Mouse (Mus musculus): ENCODE data around the gene Gm28043. TPM values are rescaled to one million over a fixed set of nuclear protein-coding genes. Genes with fewer than 3 reads are reported as not detected.

The Gm28043 gene
- polyA plus RNA-seq, 1 experiment from 2014 or later = 3.6 TPM

DNA sequence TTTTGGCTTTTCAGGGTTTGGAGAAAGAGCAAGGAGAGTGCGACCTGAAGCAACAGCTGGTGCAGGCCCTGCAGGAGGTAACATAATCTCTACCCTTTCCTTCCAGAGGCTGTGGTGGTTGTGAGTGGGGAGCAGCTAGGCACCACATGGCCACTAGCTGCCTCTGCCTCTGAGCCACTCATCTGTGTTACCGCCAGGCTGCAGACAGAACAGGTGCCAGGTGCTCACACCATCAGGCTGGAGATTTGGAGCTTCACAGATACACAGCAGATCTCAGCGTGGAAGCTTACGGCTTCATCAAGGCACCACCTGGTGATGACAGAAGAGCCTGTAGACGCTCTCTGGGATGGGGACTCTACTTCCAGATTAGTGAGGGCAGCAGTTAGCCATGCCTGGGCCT lies 14.3 kb downstream of the Gm28043 start:
- Histone ChIP-seq H3K27ac (no peak overlapping the region), H3K9me3 (no peaks in the 10 kb centered on the region), H3K9ac (no peak overlapping the region), H3K36me3 (peaks cover 94% of the 10 kb centered on the region), H3K4me3 (no peak overlapping the region), H3K4me2 (no peak overlapping the region), H3K27me3 (no peaks in the 10 kb centered on the region), H3K4me1 (no peaks in the 10 kb centered on the region)
- ATAC-seq (ENCODE audit: insufficient number of reproducible peaks, insufficient read depth, low FRiP score, low TSS enrichment, low read depth) = no peak
- 89% methylated on average over 5 of the region's 5 CpGs for WGBS

DNA sequence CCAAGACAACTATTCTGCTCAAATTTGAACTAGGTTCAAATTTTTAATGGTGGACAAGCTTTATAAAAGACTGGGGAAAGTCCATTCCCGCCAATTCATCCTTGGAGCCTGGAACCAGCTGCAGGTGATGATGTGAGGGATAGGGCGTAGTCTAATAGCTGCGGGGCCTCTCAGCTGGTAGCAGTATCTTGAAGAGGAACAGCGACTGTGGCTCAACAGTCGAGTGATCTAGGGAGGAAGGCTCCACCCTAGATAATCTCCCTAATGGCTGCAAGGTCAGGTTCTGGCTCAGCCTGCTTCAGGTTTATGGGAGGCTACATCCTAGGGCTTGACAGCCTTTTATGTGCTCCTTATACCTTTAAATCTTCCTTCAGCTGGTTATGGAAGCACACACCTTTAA lies 14.9 kb downstream of the Gm28043 start:
- Histone ChIP-seq H3K27ac (no peak overlapping the region), H3K9ac (no peak overlapping the region), H3K27me3 (no peaks in the 10 kb centered on the region), H3K4me2 (no peak overlapping the region), H3K36me3 (peaks cover 94% of the 10 kb centered on the region), H3K9me3 (no peaks in the 10 kb centered on the region), H3K4me1 (no peaks in the 10 kb centered on the region), H3K4me3 (no peak overlapping the region)
- no peak for ATAC-seq (ENCODE audit: insufficient number of reproducible peaks, insufficient read depth, low FRiP score, low TSS enrichment, low read depth)
- WGBS = 84% methylated on average over 5 of the region's 5 CpGs

DNA sequence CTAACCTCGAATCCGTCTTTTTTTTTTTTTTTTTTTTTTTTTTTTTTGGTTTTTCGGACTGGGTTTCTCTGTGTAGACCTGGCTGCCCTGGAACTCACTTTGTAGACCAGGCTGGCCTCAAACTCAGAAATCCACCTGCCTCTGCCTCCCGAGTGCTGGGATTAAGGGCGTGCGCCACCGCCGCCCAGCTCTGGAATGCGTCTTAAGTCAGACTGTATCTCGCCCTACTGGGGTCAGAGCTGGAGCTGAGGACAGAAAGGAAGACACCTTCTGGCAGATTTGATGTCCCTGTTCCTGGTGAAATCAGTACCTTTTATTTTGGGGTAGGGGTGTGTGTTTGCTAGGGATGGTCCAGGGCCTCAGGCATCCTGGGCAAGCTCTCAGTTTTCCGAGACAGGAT lies 17.6 kb downstream of the Gm28043 start:
- 93% methylated on average over 11 of the region's 11 CpGs for WGBS
- ATAC-seq (ENCODE audit: insufficient number of reproducible peaks, insufficient read depth, low FRiP score, low TSS enrichment, low read depth) = no peak

DNA sequence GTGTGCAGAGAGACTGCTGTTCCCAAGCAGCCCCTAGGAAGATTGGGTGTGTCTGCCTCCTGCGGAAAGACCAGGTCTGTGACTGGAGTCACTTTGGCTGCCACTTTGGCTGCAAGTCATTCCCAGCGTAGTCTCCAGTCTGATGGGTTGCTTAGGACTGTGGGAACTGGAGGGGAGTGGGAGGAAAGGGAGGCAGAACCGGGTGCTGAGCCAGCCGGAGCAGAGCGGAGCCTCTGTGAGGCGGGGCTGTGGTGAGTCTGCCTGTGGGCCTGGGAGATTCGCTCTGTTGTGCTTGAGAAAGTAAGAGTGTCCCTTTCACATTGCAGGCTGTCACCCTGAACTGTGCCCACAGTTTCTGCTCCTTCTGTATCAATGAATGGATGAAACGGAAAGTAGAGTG lies 20.8 kb downstream of the Gm28043 start:
- WGBS = 94% methylated on average over 8 of the region's 8 CpGs
- H3K9me3 ChIP-seq = no peaks in the 10 kb centered on the region
- H3K36me3 ChIP-seq = peaks cover 93% of the 10 kb centered on the region
- no peak overlapping the region for H3K9ac ChIP-seq
- no peak overlapping the region for H3K4me2 ChIP-seq
- no peak overlapping the region for H3K27ac ChIP-seq
- no peak overlapping the region for H3K4me3 ChIP-seq
- no peaks in the 10 kb centered on the region for H3K4me1 ChIP-seq
- no peak for ATAC-seq (ENCODE audit: insufficient number of reproducible peaks, insufficient read depth, low FRiP score, low TSS enrichment, low read depth)
- no peaks in the 10 kb centered on the region for H3K27me3 ChIP-seq

More for the DNA sequence above, 17.6 kb downstream of the Gm28043 start:
- peaks cover 92% of the 10 kb centered on the region for H3K36me3 ChIP-seq
- H3K9ac ChIP-seq = no peak overlapping the region
- no peaks in the 10 kb centered on the region for H3K4me1 ChIP-seq
- H3K4me3 ChIP-seq = no peak overlapping the region
- no peaks in the 10 kb centered on the region for H3K9me3 ChIP-seq
- no peak overlapping the region for H3K4me2 ChIP-seq
- no peak overlapping the region for H3K27ac ChIP-seq
- no peaks in the 10 kb centered on the region for H3K27me3 ChIP-seq

DNA sequence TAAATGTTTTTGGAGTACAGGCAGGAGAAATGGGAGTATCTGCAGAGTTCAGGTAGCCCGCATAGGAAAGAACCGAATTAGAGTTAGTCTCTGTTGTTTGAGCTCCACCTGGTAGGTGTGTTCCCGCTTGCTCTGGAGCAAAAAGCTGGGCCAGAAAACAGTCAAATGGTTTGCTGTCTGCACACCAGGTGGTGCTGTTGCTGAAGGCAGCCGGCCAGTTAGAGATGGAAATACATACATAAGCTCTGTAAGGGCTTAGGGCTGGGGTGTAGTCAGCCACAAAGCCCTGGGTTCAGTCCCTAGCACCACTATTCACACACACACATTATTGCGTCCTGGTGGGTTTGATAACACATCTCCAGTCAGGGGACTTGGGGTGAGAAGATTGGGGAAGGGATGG lies 21.4 kb downstream of the Gm28043 start:
- Histone ChIP-seq H3K27ac (no peak overlapping the region), H3K9me3 (no peaks in the 10 kb centered on the region), H3K4me3 (no peak overlapping the region), H3K27me3 (no peaks in the 10 kb centered on the region), H3K4me2 (no peak overlapping the region), H3K9ac (no peak overlapping the region), H3K4me1 (no peaks in the 10 kb centered on the region), H3K36me3 (peaks cover 93% of the 10 kb centered on the region)
- ATAC-seq (ENCODE audit: insufficient number of reproducible peaks, insufficient read depth, low FRiP score, low TSS enrichment, low read depth) = no peak
- WGBS = 77% methylated on average over 5 of the region's 5 CpGs

DNA sequence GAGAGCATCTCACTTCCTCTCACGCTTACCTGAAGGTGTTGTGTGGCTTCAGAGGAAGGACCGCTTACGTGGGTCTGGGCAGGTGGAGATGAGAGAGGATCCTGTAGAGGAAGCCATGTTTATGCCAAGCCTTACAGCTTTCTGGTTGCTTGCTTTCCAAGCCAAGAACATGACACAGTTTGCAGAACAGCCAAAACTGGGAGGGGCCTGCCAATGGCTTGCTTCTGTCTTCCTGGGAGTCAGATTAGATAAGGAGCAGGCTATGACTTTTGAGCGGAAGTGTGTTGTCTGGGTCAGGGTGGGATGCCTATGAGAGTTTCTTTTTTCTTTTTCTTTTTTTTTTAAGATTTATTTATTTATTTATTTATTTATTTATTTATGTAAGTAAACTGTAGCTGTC lies 22.7 kb downstream of the Gm28043 start:
- H3K4me2 ChIP-seq = no peak overlapping the region
- no peak overlapping the region for H3K9ac ChIP-seq
- no peaks in the 10 kb centered on the region for H3K9me3 ChIP-seq
- no peak overlapping the region for H3K27ac ChIP-seq
- 97% methylated on average over 4 of the region's 4 CpGs for WGBS
- H3K4me1 ChIP-seq = no peaks in the 10 kb centered on the region
- H3K27me3 ChIP-seq = no peaks in the 10 kb centered on the region
- peaks cover 94% of the 10 kb centered on the region for H3K36me3 ChIP-seq
- H3K4me3 ChIP-seq = no peak overlapping the region
- no peak for ATAC-seq (ENCODE audit: insufficient number of reproducible peaks, insufficient read depth, low FRiP score, low TSS enrichment, low read depth)

DNA sequence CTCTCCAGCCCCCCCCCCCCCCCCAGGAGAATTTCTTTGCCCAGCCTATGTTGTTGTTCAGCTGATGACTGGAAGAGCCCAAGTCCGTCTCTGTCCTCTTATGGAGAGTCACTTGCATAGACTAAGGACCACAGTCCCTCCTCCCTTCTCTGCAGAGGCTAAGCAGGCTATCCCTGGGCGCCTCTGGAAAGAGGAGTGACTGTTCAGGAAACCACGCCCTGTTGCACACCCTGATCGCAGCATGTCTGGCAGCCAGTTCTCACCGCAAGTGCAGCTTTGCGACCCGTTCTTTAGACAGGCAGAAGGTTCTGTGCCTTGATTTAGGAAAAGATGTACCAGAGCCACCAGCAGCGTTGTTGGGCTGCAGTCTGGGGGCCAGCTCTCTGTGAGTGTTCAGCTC lies 23.2 kb downstream of the Gm28043 start:
- H3K36me3 ChIP-seq = peaks cover 95% of the 10 kb centered on the region
- 90% methylated on average over 8 of the region's 8 CpGs for WGBS
- no peaks in the 10 kb centered on the region for H3K9me3 ChIP-seq
- H3K27me3 ChIP-seq = no peaks in the 10 kb centered on the region
- H3K27ac ChIP-seq = no peak overlapping the region
- H3K4me2 ChIP-seq = no peak overlapping the region
- H3K4me3 ChIP-seq = no peak overlapping the region
- H3K9ac ChIP-seq = no peak overlapping the region
- H3K4me1 ChIP-seq = no peaks in the 10 kb centered on the region
- ATAC-seq (ENCODE audit: insufficient number of reproducible peaks, insufficient read depth, low FRiP score, low TSS enrichment, low read depth) = no peak

DNA sequence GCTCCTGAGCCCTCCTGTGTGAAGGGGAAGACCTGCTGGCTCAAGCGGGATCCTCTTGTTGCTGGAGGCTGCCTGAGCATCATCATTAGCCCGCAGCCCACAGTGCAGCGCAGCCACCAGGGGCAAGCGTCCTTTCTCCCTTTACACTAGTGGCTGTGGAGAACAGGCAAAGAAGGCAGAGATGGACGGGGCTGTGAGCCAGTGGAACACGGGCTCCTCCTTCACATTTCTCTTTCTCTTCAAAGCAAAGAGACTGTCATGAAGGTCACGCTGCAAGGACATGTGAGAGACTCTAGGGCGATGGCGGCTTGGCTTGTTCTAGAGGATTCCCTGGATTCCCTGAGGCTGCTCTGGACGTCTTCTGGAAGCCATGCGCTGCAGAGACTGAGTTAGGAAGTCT lies 26.3 kb downstream of the Gm28043 start:
- Histone ChIP-seq H3K4me2 (no peak overlapping the region), H3K9ac (no peak overlapping the region), H3K9me3 (no peaks in the 10 kb centered on the region), H3K27ac (no peak overlapping the region), H3K4me1 (no peaks in the 10 kb centered on the region), H3K4me3 (no peak overlapping the region), H3K36me3 (peaks cover 70% of the 10 kb centered on the region), H3K27me3 (no peaks in the 10 kb centered on the region)
- ATAC-seq (ENCODE audit: insufficient number of reproducible peaks, insufficient read depth, low FRiP score, low TSS enrichment, low read depth) = no peak
- WGBS = 95% methylated on average over 11 of the region's 11 CpGs

DNA sequence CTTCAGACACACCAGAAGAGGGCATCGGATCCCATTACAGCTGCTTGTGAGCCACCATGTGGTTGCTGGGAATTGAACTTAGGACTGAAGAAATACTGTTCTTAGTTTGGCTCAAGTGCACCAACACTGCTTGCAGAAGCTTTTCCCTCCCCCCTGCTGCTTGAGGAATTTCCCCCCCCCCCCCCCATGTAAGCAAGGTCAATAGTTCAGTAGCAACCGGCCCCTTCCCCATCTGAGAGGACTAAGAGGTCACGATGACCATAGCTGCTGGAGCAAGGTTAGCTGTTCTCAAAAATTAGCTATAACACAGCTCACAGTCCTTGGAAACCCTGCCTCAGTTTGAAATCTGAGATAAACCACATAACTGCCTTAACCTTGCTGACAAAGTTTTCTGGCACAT lies 27.5 kb downstream of the Gm28043 start:
- no peak overlapping the region for H3K4me3 ChIP-seq
- H3K27ac ChIP-seq = no peak overlapping the region
- H3K9ac ChIP-seq = no peak overlapping the region
- no peak for ATAC-seq (ENCODE audit: insufficient number of reproducible peaks, insufficient read depth, low FRiP score, low TSS enrichment, low read depth)
- WGBS = 55% methylated on average over 3 of the region's 3 CpGs
- no peaks in the 10 kb centered on the region for H3K4me1 ChIP-seq
- H3K27me3 ChIP-seq = no peaks in the 10 kb centered on the region
- no peaks in the 10 kb centered on the region for H3K9me3 ChIP-seq
- H3K4me2 ChIP-seq = no peak overlapping the region
- H3K36me3 ChIP-seq = peaks cover 67% of the 10 kb centered on the region

DNA sequence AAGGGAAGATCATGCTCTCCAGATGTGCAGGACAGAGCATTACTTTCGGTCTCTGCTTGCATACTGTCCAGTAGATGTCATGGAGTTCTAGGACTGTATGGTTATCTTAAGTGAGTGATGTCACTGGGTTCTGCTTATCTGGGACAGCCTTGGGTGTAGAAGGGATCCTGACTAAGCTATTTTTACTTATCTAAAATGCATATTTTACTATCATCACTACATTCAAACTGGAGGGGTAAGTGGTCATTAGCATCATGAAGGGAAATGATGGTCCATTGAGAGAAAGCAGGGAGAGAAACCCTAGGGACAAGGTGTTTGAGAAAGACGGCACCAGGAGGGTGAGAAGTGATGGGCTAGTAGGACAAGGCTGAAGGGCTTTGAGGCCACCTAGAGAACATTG lies 43.6 kb downstream of the Gm28043 start:
- Histone ChIP-seq H3K9me3 (no peaks in the 10 kb centered on the region), H3K4me2 (no peak overlapping the region), H3K27ac (no peak overlapping the region), H3K9ac (no peak overlapping the region), H3K36me3 (peaks cover 4% of the 10 kb centered on the region; the same call in 1 of the 2 replicates), H3K27me3 (no peaks in the 10 kb centered on the region), H3K4me1 (peaks cover 9% of the 10 kb centered on the region), H3K4me3 (no peak overlapping the region)
- no peak for ATAC-seq (ENCODE audit: insufficient number of reproducible peaks, insufficient read depth, low FRiP score, low TSS enrichment, low read depth)
- 82% methylated on average over 2 of the region's 2 CpGs for WGBS

DNA sequence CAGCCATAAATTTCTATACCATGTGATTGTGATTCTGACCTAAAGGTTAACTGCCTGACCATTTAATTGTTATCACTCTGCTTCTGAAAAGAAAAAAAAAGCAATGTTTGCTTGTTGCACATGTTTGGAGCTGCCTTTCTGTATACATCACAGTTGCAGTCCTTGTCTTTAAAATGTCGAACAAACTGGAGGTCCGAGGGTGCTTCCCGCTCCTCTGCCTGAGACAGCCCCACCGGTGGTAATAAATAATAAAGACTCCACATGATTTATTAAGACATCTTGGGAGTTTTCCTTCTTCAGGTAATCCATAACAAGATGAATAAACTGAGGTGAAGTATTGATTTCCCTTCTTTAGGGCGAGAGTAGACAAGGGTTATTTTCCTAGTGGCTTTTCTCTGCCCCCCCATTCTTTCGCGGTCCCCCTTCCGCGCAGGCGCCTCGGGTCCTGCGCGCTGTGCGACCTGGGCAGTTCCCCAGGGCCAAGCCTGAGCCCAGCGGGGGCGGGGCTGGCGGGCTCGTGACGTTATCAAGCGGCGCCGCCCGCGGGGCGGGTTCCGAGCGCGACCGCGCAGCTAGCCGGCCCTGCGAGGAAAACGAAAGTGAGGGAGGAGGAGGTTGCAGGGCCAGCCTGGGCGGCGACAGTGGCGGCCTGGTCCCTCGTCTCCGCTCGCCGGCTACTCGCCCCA lies 45.5 kb downstream of the Gm28043 start, which contains the start of gene Cmtr1:
TSS of gene Cmtr1 (plus strand) at position 520 of the 686 bp plus-strand sequence.
- peak within 1 kb of the TSS; percentile 93 for H3K4me3 ChIP-seq
- 2% methylated on average over 41 of the region's 41 CpGs for WGBS
- H3K36me3 ChIP-seq = peaks cover 20% of the 10 kb centered on the region
- no peaks in the 10 kb centered on the region for H3K27me3 ChIP-seq
- peak within 1 kb of the TSS; percentile 90 for H3K4me2 ChIP-seq
- H3K9ac ChIP-seq = peak within 1 kb of the TSS; percentile 97
- H3K4me1 ChIP-seq = peaks cover 9% of the 10 kb centered on the region
- peak; percentile 93 for ATAC-seq (ENCODE audit: insufficient number of reproducible peaks, insufficient read depth, low FRiP score, low TSS enrichment, low read depth)
- peak within 1 kb of the TSS; percentile 91 for H3K27ac ChIP-seq
- no peaks in the 10 kb centered on the region for H3K9me3 ChIP-seq

DNA sequence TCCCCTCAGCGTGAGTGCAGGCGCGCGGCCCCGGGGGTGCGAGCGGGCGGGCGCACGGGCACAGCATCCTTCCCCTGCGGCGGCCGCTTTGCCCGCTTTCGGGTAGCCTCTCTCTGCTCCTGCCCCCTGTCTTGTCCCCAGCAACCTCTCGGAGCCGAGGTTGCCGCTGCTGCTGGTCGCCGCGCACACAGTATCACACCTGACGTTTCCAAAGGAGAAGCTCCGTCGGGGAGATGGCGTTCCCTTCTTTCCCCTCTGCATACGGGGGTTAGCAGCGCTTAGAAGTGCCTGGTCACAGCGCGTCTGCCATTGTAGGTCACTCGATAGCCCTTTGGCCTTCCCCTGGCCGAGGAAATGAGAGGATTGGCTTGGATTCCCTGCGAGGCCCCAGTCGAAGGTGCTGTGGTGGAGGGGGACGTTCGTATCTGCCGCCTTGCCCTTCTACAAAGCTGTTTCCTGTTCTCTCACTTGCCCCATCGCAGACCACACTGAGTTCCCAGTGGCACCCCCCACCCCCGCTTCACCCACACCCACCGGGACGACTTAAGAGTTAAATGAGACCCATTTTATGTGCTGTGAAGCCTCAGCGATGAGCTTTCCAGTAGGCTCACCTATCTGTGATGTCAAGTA lies 46.2 kb downstream of the Gm28043 start:
- Histone ChIP-seq H3K9me3 (no peaks in the 10 kb centered on the region), H3K27ac (peak overlapping the region; percentile 91), H3K9ac (peak overlapping the region; percentile 97), H3K4me2 (peak overlapping the region; percentile 90), H3K27me3 (no peaks in the 10 kb centered on the region), H3K4me1 (peaks cover 9% of the 10 kb centered on the region), H3K36me3 (peaks cover 24% of the 10 kb centered on the region), H3K4me3 (peak overlapping the region; percentile 93)
- ATAC-seq (ENCODE audit: insufficient number of reproducible peaks, insufficient read depth, low FRiP score, low TSS enrichment, low read depth) = no peak
- under 1% methylated on average over 41 of the region's 41 CpGs for WGBS
